Mouse (Mus musculus) brain, embryonic 14.5 days (tissue): ENCODE results near the gene Ehd3.

ENCODE experiments used
- CTCF ChIP-seq: fragments of 200-500 bp; IDR thresholded peaks from 2 replicates; pipeline ENCODE4 v1.5.1; 2012; ENCODE audit warnings: inconsistent platforms, mild to moderate bottlenecking, moderate library complexity, borderline replicate concordance; ENCODE audit not compliant: insufficient read depth, insufficient read length; ENCODE audit errors: extremely low read depth
- POLR2A ChIP-seq: fragments of 200-500 bp; IDR thresholded peaks from 2 replicates; pipeline ENCODE4 v1.6.1; 2012; ENCODE audit warnings: mild to moderate bottlenecking, inconsistent platforms, borderline replicate concordance; ENCODE audit not compliant: poor library complexity, insufficient read depth, insufficient read length, severe bottlenecking; ENCODE audit errors: extremely low read depth

- TF ChIP-seq POLR2A, result no peak
- 0 out of 2 replicates have a peak, but pooled peaks have one; percentile 2 for TF ChIP-seq CTCF
These were observed 33.0 kb upstream of the Ehd3 start for GRCm38 (mm10) chr17:73770964-73771363.
